Mouse (Mus musculus) testis, adult 2 months (tissue): ENCODE results near the gene Mfsd6. TPM values are rescaled to one million over a fixed set of nuclear protein-coding genes. Genes with fewer than 3 reads are reported as not detected.

Experiments
- H3K27ac ChIP-seq: fragments of 200-500 bp; 2 replicates; pipeline ENCODE4 v1.5.1; 2012; ENCODE audit warnings: low read depth, low read length; ENCODE audit not compliant: control insufficient read depth, insufficient read depth
- H3K27me3 ChIP-seq: fragments of 200-500 bp; 2 replicates; pipeline ENCODE4 v1.6.1; 2012; ENCODE audit warnings: mild to moderate bottlenecking, low read length, moderate library complexity; ENCODE audit not compliant: control insufficient read depth, insufficient read depth
- H3K36me3 ChIP-seq: fragments of 200-500 bp; 2 replicates; pipeline ENCODE4 v1.6.1; 2012; ENCODE audit warnings: mild to moderate bottlenecking, low read length; ENCODE audit not compliant: control insufficient read depth, insufficient read depth
- H3K4me1 ChIP-seq: fragments of 200-500 bp; 2 replicates; pipeline ENCODE4 v1.6.1; 2012; ENCODE audit warnings: low read length; ENCODE audit not compliant: control insufficient read depth, insufficient read depth
- H3K4me3 ChIP-seq: fragments of 200-500 bp; 2 replicates; pipeline ENCODE4 v1.5.1; 2012; ENCODE audit warnings: low read depth, mild to moderate bottlenecking, low read length, moderate library complexity, mixed read lengths; ENCODE audit not compliant: control insufficient read depth
- CTCF ChIP-seq: fragments of 200-500 bp; IDR thresholded peaks from 2 replicates; pipeline ENCODE4 v1.5.1; 2012; ENCODE audit warnings: low read depth, mild to moderate bottlenecking, inconsistent platforms, low read length, moderate library complexity; ENCODE audit not compliant: control insufficient read depth, insufficient read depth, insufficient replicate concordance
- POLR2A ChIP-seq: fragments of 200-500 bp; IDR thresholded peaks from 2 replicates; pipeline ENCODE4 v1.6.1; 2012; ENCODE audit warnings: low read depth, mild to moderate bottlenecking, inconsistent platforms, low read length, moderate library complexity; ENCODE audit not compliant: control insufficient read depth
- polyA plus RNA-seq: library from polyadenylated mRNA; depleted of rRNA; stranded (reverse); fragments of >200 nt; gene quantifications from 2 replicates; pipeline ENCODE4 v1.2.3, GENCODE M21; 2012

The Mfsd6 gene
- polyA plus RNA-seq, 1 experiment: 3.6 TPM

- TF ChIP-seq POLR2A: no peak
- TF ChIP-seq CTCF: no peak
- Histone ChIP-seq H3K4me1 (no peaks in the 10 kb centered on the region), H3K27me3 (no peaks in the 10 kb centered on the region), H3K4me3 (no peak overlapping the region), H3K36me3 (no peaks in the 10 kb centered on the region), H3K27ac (no peak overlapping the region)
These were observed 24.4 kb upstream of the Mfsd6 start for GRCm38 (mm10) chr1:52751634-52752033.

- TF ChIP-seq CTCF (no peak), POLR2A (no peak)
- H3K4me1 ChIP-seq: no peaks in the 10 kb centered on the region
- H3K27ac ChIP-seq: no peak overlapping the region
- H3K36me3 ChIP-seq: no peaks in the 10 kb centered on the region
- H3K4me3 ChIP-seq: no peak overlapping the region
- no peaks in the 10 kb centered on the region for H3K27me3 ChIP-seq
These were observed 22.7 kb upstream of the Mfsd6 start for GRCm38 (mm10) chr1:52749978-52750377.

- Histone ChIP-seq H3K4me1 (no peaks in the 10 kb centered on the region), H3K36me3 (no peaks in the 10 kb centered on the region), H3K27ac (no peak overlapping the region), H3K4me3 (no peak overlapping the region), H3K27me3 (no peaks in the 10 kb centered on the region)
- no peak for TF ChIP-seq POLR2A
- TF ChIP-seq CTCF: no peak
These were observed 21.0 kb upstream of the Mfsd6 start for GRCm38 (mm10) chr1:52748260-52748659.

GRCm38 (mm10) chr1:52742567-52742966, 15.3 kb upstream of the Mfsd6 start:
- no peaks in the 10 kb centered on the region for H3K4me1 ChIP-seq
- no peak for TF ChIP-seq CTCF

GRCm38 (mm10) chr1:52734208-52734607, 6.9 kb upstream of the Mfsd6 start:
- TF ChIP-seq POLR2A (no peak), CTCF (no peak)
- Histone ChIP-seq H3K4me1 (no peaks in the 10 kb centered on the region), H3K27ac (no peak overlapping the region), H3K4me3 (no peak overlapping the region), H3K36me3 (no peaks in the 10 kb centered on the region), H3K27me3 (no peaks in the 10 kb centered on the region)

More at GRCm38 (mm10) chr1:52742567-52742966, 15.3 kb upstream of the Mfsd6 start:
- H3K27ac ChIP-seq: no peak overlapping the region
- no peaks in the 10 kb centered on the region for H3K36me3 ChIP-seq
- no peak overlapping the region for H3K4me3 ChIP-seq
- no peaks in the 10 kb centered on the region for H3K27me3 ChIP-seq

GRCm38 (mm10) chr1:52730258-52730657, 3.0 kb upstream of the Mfsd6 start:
- no peak for TF ChIP-seq CTCF
- no peak for TF ChIP-seq POLR2A
- Histone ChIP-seq H3K27me3 (no peaks in the 10 kb centered on the region; the same call in 1 of the 2 replicates), H3K36me3 (no peaks in the 10 kb centered on the region), H3K4me3 (no peak overlapping the region), H3K27ac (no peak overlapping the region), H3K4me1 (peaks cover 4% of the 10 kb centered on the region)

- Histone ChIP-seq H3K36me3 (no peaks in the 10 kb centered on the region), H3K27ac (no peak overlapping the region), H3K27me3 (no peaks in the 10 kb centered on the region; the same call in 1 of the 2 replicates), H3K4me3 (no peak overlapping the region), H3K4me1 (peaks cover 4% of the 10 kb centered on the region)
- TF ChIP-seq POLR2A: no peak
- TF ChIP-seq CTCF: no peak
These were observed 1.7 kb upstream of the Mfsd6 start for GRCm38 (mm10) chr1:52728857-52729489.

- Histone ChIP-seq H3K4me1 (peaks cover 4% of the 10 kb centered on the region), H3K36me3 (no peaks in the 10 kb centered on the region), H3K27me3 (no peaks in the 10 kb centered on the region; the same call in 1 of the 2 replicates), H3K27ac (no peak overlapping the region), H3K4me3 (peak overlapping the region; percentile 79)
- TF ChIP-seq POLR2A (no peak), CTCF (no peak)
These were observed 749 bp downstream of the Mfsd6 start for GRCm38 (mm10) chr1:52726371-52727055.
